Mouse (Mus musculus) heart, embryonic 11.5 days (tissue): ENCODE measurements around the gene C8b. TPM values are rescaled to one million over a fixed set of nuclear protein-coding genes. Genes with fewer than 3 reads are reported as not detected.

Experiments
- ATAC-seq: fragments of 200-750 bp; cut with Nextera tagmentation; replicated peaks from 2 replicates; pipeline ENCODE4 v1.8.0; 2017; ENCODE audit warnings: moderate library complexity; ENCODE audit not compliant: insufficient number of reproducible peaks, low FRiP score, low TSS enrichment
- H3K27ac ChIP-seq: fragments of 300-500 bp; sonication (generic); 2 replicates; pipeline ENCODE4 v1.5.1; 2014; ENCODE audit warnings: mild to moderate bottlenecking, low read depth, low read length
- H3K27me3 ChIP-seq: fragments of 300-500 bp; sonication (generic); 2 replicates; pipeline ENCODE4 v1.6.1; 2014; ENCODE audit warnings: mild to moderate bottlenecking, low read length, mixed read lengths; ENCODE audit not compliant: control insufficient read depth, insufficient read depth
- H3K36me3 ChIP-seq: fragments of 300-500 bp; sonication (generic); 2 replicates; pipeline ENCODE4 v1.6.1; 2014; ENCODE audit warnings: mild to moderate bottlenecking, low read length, moderate library complexity, mixed read lengths; ENCODE audit not compliant: control insufficient read depth, insufficient read depth
- H3K4me1 ChIP-seq: fragments of 300-500 bp; sonication (generic); 2 replicates; pipeline ENCODE4 v1.6.1; 2014; ENCODE audit warnings: low read length; ENCODE audit not compliant: control insufficient read depth, insufficient read depth
- H3K4me2 ChIP-seq: fragments of 300-500 bp; sonication (generic); 2 replicates; pipeline ENCODE4 v1.6.1; 2014; ENCODE audit warnings: mild to moderate bottlenecking, moderate library complexity
- H3K4me3 ChIP-seq: fragments of 300-500 bp; sonication (generic); 2 replicates; pipeline ENCODE4 v1.5.1; 2014; ENCODE audit warnings: low read depth, low read length
- H3K9ac ChIP-seq: fragments of 300-500 bp; sonication (generic); 2 replicates; pipeline ENCODE4 v1.6.1; 2014; ENCODE audit warnings: mild to moderate bottlenecking, low read depth, low read length, moderate library complexity
- H3K9me3 ChIP-seq: fragments of 300-500 bp; sonication (generic); replicated peaks from 2 replicates; pipeline ENCODE4 v1.6.1; 2016; ENCODE audit warnings: low read length; ENCODE audit not compliant: control insufficient read depth
- WGBS: fragments of 180-500 bp; shearing (Covaris S2); extraction: QIAGEN DNeasy Blood & Tissue Kit; methylation state at CpG from one replicate; pipeline ENCODE4 v1.1.7; 2014; ENCODE audit not compliant: insufficient replicate concordance; 5-methylcytosine and 5-hydroxymethylcytosine counted together
- polyA plus RNA-seq: library from polyadenylated mRNA; unstranded; fragments of >200 nt; fragmentation: Nextera tagmentation; extraction: Ambion mirVana; gene quantifications from 2 replicates; pipeline ENCODE4 v1.2.1, GENCODE M21; 2014

The C8b gene
- polyA plus RNA-seq, 1 experiment from 2014 or later, result 0.11 TPM

DNA sequence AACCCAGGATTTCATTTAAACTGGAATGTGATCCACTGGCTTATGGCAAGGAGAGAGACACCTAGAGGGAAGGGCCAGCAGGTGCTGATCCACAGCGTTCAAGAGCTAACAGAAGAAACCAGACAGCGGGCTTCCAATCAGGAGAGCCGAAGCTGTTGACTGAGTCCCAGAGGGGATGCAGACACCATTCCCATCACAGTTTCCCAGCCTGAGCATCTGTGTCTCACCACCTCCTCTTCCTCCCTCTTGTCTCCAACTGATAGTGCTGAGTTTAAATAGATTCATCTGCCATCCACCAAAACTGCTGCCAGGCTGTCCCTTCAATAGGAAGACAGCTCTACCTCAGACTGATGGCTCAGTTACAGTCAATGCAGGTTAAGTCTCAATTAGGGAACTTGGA is 12.0 kb upstream of the C8b start:
- Histone ChIP-seq H3K4me3 (no peak overlapping the region), H3K4me2 (no peak overlapping the region), H3K9ac (no peak overlapping the region), H3K27ac (no peak overlapping the region), H3K4me1 (no peaks in the 10 kb centered on the region), H3K36me3 (no peaks in the 10 kb centered on the region), H3K27me3 (no peaks in the 10 kb centered on the region), H3K9me3 (no peaks in the 10 kb centered on the region)
- no peak for ATAC-seq
- WGBS, result 52% methylated on average over 3 of the region's 3 CpGs

DNA sequence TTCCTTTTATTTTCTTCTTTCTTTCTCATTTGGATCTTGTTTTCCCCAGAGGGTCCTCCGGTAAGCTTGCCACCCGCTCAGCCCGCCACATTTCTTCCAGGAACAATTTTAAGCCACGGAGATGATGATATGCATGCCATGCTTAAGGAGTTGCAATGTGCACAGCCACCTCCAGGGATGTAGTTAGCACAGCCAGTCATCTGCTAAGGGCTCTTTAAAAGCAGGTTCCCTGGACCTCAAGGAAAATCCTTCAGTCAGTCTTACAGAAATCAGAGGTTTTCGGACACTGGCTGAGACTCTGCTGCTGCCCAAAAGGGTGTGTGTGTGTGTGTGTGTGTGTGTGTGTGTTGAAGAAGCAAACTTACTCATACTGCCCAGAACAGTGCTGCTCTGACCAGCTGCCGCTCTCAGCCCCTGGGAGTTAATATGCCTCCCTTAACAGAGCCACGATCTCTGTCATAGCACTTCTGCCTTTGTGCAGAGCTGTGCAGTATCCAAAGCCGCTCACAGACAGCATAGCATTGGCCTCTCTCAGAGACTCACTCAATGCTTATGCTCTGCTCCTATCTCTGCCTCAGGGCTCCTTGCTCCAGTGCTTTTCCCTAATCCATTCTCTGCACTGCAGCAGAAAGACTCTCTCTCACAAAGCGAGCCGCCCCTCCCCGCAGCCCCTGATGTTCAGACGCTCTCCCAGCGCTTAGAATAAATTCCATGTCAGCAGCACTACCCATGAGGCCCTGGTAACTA is 5.1 kb upstream of the C8b start:
- Histone ChIP-seq H3K4me3 (no peak overlapping the region), H3K36me3 (no peaks in the 10 kb centered on the region), H3K4me1 (no peaks in the 10 kb centered on the region), H3K9me3 (no peaks in the 10 kb centered on the region), H3K27me3 (no peaks in the 10 kb centered on the region), H3K9ac (no peak overlapping the region), H3K4me2 (no peak overlapping the region), H3K27ac (no peak overlapping the region)
- 58% methylated on average over 13 of the region's 13 CpGs for WGBS
- no peak for ATAC-seq

DNA sequence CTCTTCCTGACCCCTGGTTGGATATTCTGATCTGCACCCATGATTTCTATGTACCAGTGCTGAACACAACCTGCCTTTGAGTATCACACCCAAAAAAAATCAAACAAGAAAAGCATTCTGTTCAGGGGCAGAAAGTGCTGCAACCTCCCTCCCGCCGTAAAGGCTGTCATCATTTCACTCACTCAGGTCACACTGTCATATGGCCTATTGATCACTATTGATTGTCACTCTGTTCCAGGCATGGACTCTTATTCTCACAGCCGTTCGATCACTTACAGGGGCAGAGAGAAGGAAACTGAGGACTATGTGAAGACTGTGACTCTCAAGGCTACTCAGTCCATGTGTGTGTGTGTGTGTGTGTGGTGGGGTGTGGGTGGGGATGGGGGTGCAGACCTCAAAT is 2.1 kb downstream of the C8b start:
- Histone ChIP-seq H3K4me3 (no peak overlapping the region), H3K27me3 (peaks cover 5% of the 10 kb centered on the region; the same call in 1 of the 2 replicates), H3K36me3 (no peaks in the 10 kb centered on the region), H3K27ac (no peak overlapping the region), H3K9ac (no peak overlapping the region), H3K4me1 (no peaks in the 10 kb centered on the region), H3K9me3 (no peaks in the 10 kb centered on the region), H3K4me2 (no peak overlapping the region)
- ATAC-seq, result no peak
- WGBS, result 70% methylated on average over 4 of the region's 4 CpGs

DNA sequence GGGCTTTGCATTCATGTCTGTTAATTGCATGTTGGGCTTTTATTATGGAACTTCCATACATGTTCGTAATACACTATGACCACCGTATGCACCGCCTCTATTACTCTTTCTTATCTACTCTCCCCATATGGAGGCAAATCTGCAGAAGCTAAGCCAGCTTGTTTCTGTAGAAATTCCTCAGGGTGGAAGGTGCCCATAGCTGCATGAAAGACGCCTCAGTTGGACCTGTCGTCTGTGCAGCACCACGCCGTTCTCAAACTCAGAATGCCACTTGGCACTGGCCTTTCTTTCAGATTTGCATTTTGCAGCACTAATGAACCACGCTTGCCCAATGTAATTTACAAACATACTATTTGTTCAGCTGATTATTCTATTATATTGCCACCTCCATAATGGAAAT is 3.5 kb downstream of the C8b start:
- Histone ChIP-seq H3K36me3 (no peaks in the 10 kb centered on the region), H3K4me2 (no peak overlapping the region), H3K9me3 (no peaks in the 10 kb centered on the region), H3K4me1 (no peaks in the 10 kb centered on the region), H3K9ac (no peak overlapping the region), H3K27ac (no peak overlapping the region), H3K4me3 (no peak overlapping the region), H3K27me3 (peaks cover 5% of the 10 kb centered on the region; the same call in 1 of the 2 replicates)
- no peak for ATAC-seq
- WGBS, result 82% methylated on average over 8 of the region's 8 CpGs

DNA sequence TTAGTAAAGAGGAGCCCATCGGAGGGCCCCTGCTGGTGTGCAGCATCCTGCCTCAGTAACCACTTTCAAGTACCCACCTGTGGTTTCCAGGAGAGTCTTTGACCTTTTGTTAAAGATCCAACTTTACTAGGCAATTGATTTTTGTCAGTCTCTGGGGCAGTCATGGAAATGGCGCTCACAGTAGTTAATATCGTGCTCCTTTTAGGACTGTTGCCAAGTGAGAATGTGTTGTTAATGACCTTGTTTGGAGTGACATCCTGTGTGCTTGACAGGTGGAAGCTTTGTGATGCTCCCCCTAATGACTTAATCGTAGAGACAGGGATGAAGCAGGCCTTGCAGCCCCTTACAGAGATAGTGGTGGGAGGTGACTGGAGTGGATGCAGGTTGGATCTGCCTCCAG is 4.2 kb downstream of the C8b start:
- H3K9me3 ChIP-seq, result no peaks in the 10 kb centered on the region
- ATAC-seq, result no peak

DNA sequence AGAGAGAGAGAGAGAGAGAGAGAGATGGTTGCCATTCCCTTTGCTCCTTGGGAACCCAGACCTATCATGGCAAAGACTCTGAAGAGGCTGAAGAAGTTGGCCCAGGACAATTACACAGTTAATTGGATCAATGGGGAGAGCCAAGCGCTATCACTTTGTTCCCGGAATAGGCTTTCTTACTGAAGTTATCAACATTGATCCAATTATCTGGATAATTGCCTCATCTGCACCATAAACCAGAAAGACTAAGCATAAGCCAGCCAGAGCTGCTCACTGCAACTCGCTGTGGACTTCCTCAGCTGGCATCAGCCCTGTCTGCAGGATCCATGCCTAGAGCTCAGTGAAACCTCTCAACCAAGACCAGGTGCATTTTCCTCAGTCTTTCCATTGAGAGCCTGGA is 9.5 kb downstream of the C8b start:
- Histone ChIP-seq H3K4me3 (no peak overlapping the region), H3K36me3 (no peaks in the 10 kb centered on the region), H3K27ac (no peak overlapping the region), H3K9ac (no peak overlapping the region), H3K4me1 (no peaks in the 10 kb centered on the region), H3K4me2 (no peak overlapping the region), H3K9me3 (no peaks in the 10 kb centered on the region), H3K27me3 (no peaks in the 10 kb centered on the region)
- 55% methylated on average over 3 of the region's 3 CpGs for WGBS
- ATAC-seq, result no peak

More for the DNA sequence above, 4.2 kb downstream of the C8b start:
- no peak overlapping the region for H3K4me2 ChIP-seq
- no peaks in the 10 kb centered on the region for H3K4me1 ChIP-seq
- no peak overlapping the region for H3K27ac ChIP-seq
- no peaks in the 10 kb centered on the region for H3K36me3 ChIP-seq
- H3K9ac ChIP-seq, result no peak overlapping the region
- peaks cover 5% of the 10 kb centered on the region; the same call in 1 of the 2 replicates for H3K27me3 ChIP-seq
- 63% methylated on average over 4 of the region's 4 CpGs for WGBS
- no peak overlapping the region for H3K4me3 ChIP-seq

DNA sequence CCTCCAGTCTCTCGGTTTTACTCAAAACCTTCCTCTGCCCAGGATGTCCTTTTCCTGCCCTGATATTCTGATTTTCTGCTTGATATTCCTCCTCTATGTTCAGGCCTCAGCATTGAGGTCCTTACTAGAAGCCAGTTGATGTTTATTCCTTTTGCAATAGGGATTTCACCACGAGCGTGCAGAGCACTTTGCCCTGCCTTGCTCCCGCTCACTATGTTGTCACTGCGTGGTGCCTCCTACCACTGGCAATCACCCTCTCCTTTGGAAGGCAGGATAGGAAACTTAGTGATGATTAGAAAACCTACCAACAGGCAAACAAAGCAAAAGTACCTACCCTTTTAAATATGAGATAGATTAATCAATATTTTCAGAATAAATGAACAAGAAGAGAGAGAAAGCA is 13.3 kb downstream of the C8b start:
- Histone ChIP-seq H3K9ac (no peak overlapping the region), H3K4me2 (no peak overlapping the region), H3K9me3 (no peaks in the 10 kb centered on the region), H3K4me3 (no peak overlapping the region), H3K4me1 (no peaks in the 10 kb centered on the region), H3K27ac (no peak overlapping the region), H3K36me3 (no peaks in the 10 kb centered on the region), H3K27me3 (no peaks in the 10 kb centered on the region)
- no peak for ATAC-seq
- 79% methylated on average over 5 of the region's 5 CpGs for WGBS

DNA sequence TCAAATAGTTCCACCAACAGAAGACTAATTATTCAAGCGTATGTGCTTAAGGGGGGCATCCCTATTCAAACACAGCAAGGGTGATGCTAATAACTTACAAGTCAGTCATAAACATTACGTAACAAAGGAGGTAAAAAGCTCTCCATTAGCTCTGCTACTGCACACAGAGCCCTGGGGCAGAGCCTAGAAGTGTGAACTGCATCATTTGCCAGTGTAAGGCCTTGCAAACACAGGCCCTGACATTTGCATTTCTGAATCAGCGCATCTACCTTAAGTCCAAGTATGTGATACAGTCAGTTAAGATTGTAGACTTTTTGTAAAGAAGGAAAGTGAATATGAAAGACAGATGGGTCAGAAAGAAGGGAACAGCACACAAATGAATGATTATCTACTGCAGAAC is 15.3 kb downstream of the C8b start:
- 84% methylated on average over 3 of the region's 3 CpGs for WGBS
- no peak for ATAC-seq

DNA sequence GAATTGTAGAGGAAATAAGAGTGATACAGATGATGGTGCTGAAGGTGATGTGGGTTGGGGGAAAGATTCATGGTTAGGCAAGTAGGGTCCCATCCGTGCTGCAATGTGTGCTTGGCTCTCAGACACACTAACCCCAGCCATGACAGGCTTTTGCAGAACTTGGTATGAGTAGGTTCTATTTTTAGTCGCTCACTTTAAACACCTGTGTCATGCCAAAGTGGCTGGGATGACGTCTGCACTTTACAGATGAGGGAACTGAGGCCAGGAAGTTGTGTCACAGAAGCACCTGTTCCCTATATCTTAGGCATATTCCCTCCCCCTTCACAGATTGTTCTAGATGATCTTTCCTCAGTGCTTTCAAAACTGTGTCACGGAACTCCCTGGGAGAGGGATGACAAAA is 16.2 kb downstream of the C8b start:
- 73% methylated on average over 4 of the region's 4 CpGs for WGBS

More for the DNA sequence above, 15.3 kb downstream of the C8b start:
- no peaks in the 10 kb centered on the region for H3K36me3 ChIP-seq
- H3K4me3 ChIP-seq, result no peak overlapping the region
- no peak overlapping the region for H3K27ac ChIP-seq
- no peak overlapping the region for H3K4me2 ChIP-seq
- H3K9me3 ChIP-seq, result no peaks in the 10 kb centered on the region
- H3K27me3 ChIP-seq, result no peaks in the 10 kb centered on the region
- no peaks in the 10 kb centered on the region for H3K4me1 ChIP-seq
- no peak overlapping the region for H3K9ac ChIP-seq

More for the DNA sequence above, 16.2 kb downstream of the C8b start:
- Histone ChIP-seq H3K9me3 (no peaks in the 10 kb centered on the region), H3K4me2 (no peak overlapping the region), H3K9ac (no peak overlapping the region), H3K27ac (no peak overlapping the region), H3K4me3 (no peak overlapping the region), H3K27me3 (no peaks in the 10 kb centered on the region), H3K36me3 (no peaks in the 10 kb centered on the region), H3K4me1 (no peaks in the 10 kb centered on the region)
- no peak for ATAC-seq
